Mouse (Mus musculus) liver, embryonic 16.5 days (tissue): ENCODE measurements at regions not wholly inside any gene's neighbourhood (a gene's known extent, or its start where the extent isn't known, plus 50 kb on each side); places are given as distances from the start of the nearest gene placed in this dataset.

Experiments
- ATAC-seq: fragments of 200-750 bp; cut with Nextera tagmentation; 2 replicates; pipeline ENCODE4 v1.8.0; 2017; ENCODE audit warnings: low read depth, mild to moderate bottlenecking, moderate number of reproducible peaks, moderate library complexity
- H3K27ac ChIP-seq: fragments of 300-500 bp; sonication (generic); 2 replicates; pipeline ENCODE4 v1.5.1; 2014; ENCODE audit warnings: mild to moderate bottlenecking, low read length
- H3K27me3 ChIP-seq: fragments of 300-500 bp; sonication (generic); 2 replicates; pipeline ENCODE4 v1.6.1; 2014; ENCODE audit warnings: low read depth, low read length, mixed read lengths; ENCODE audit not compliant: control insufficient read depth, insufficient read depth
- H3K36me3 ChIP-seq: fragments of 300-500 bp; sonication (generic); 2 replicates; pipeline ENCODE4 v1.6.1; 2014; ENCODE audit warnings: mild to moderate bottlenecking; ENCODE audit not compliant: control insufficient read depth, insufficient read depth
- H3K4me1 ChIP-seq: fragments of 300-500 bp; sonication (generic); 2 replicates; pipeline ENCODE4 v1.6.1; 2014; ENCODE audit warnings: low read depth, low read length, mixed read lengths; ENCODE audit not compliant: control insufficient read depth
- H3K4me2 ChIP-seq: fragments of 300-500 bp; sonication (generic); 2 replicates; pipeline ENCODE4 v1.6.1; 2014; ENCODE audit warnings: low read depth, low read length, mixed read lengths
- H3K4me3 ChIP-seq: fragments of 300-500 bp; sonication (generic); 2 replicates; pipeline ENCODE4 v1.5.1; 2014; ENCODE audit warnings: low read depth, mild to moderate bottlenecking, low read length
- H3K9ac ChIP-seq: fragments of 300-500 bp; sonication (generic); 2 replicates; pipeline ENCODE4 v1.6.1; 2014; ENCODE audit warnings: low read depth, low read length
- H3K9me3 ChIP-seq: fragments of 300-500 bp; sonication (generic); replicated peaks from 2 replicates; pipeline ENCODE4 v1.6.1; 2016; ENCODE audit warnings: low read length; ENCODE audit not compliant: control insufficient read depth
- WGBS: fragments of 180-500 bp; shearing (Covaris S2); extraction: QIAGEN DNeasy Blood & Tissue Kit; methylation state at CpG from one replicate; pipeline ENCODE4 v1.1.7; 2014; ENCODE audit not compliant: insufficient replicate concordance; 5-methylcytosine and 5-hydroxymethylcytosine counted together

DNA sequence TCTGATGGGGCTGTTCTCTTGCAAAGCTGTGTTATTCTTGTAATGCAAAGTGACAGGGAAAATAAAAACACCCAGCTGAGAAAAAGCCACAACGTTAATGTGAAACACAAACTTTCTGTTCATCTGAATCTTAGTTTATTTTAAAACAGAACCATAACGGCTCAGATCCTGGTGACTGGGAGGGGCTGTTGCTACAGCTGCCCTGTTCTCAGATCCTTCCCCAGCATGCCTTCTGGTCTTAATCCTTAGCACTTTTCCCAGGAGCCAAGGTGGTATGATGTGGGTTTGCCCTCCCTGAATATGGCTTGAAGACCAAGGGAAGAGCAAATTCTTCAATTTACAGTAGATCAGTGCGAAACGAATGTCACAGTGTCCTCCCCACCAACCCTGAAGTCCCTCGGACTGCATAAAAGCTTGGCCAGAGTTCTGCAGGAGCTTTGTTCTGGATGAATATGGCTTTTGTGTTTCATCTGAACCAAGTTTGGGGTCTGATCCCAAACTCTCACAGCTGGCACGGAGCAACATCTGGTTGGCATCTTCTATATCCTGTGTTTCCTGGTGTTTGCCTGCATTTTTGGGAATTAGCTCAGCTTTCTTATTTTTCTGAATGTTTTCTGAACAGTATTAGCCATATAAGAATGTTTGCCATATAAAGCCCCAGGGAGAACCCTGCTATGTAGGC is 686.9 kb downstream of the Dhx35 start:
- no peaks in the 10 kb centered on the region for H3K36me3 ChIP-seq
- H3K4me2 ChIP-seq = no peak overlapping the region
- no peak overlapping the region for H3K4me3 ChIP-seq
- no peak overlapping the region for H3K27ac ChIP-seq
- H3K4me1 ChIP-seq = no peaks in the 10 kb centered on the region
- ATAC-seq = no peak
- 65% methylated on average over 6 of the region's 6 CpGs for WGBS
- no peak overlapping the region for H3K9ac ChIP-seq
- H3K27me3 ChIP-seq = no peaks in the 10 kb centered on the region
- no peaks in the 10 kb centered on the region for H3K9me3 ChIP-seq

DNA sequence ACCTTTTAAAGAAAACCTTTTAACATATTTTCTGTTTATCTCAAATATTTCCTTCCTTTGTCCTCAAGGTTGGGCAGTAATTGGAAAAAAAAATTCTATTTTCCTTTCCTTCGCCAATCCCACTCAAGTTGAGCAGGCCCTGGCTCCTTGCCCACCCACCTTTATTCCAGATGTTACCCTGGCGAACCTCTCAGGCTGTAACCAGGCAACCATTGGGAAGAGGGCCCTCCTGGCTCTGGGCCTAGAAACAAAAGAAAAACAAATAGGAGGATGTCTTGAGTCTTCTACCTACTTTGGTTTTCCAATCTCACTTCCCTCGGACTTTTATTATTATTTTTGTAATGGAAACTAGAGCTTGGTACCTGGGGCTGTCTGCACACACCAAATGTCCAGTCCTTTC is 696.5 kb downstream of the Dhx35 start:
- no peak overlapping the region for H3K9ac ChIP-seq
- no peaks in the 10 kb centered on the region for H3K9me3 ChIP-seq
- no peak for ATAC-seq
- H3K27ac ChIP-seq = no peak overlapping the region
- 57% methylated on average over 3 of the region's 3 CpGs for WGBS
- no peaks in the 10 kb centered on the region for H3K27me3 ChIP-seq
- H3K36me3 ChIP-seq = no peaks in the 10 kb centered on the region
- H3K4me1 ChIP-seq = no peaks in the 10 kb centered on the region
- H3K4me2 ChIP-seq = no peak overlapping the region
- H3K4me3 ChIP-seq = no peak overlapping the region

GRCm38 (mm10) chr2:159498691-159499090 is 704.1 kb downstream of the Dhx35 start:
- Histone ChIP-seq H3K9ac (no peak overlapping the region), H3K4me1 (no peaks in the 10 kb centered on the region), H3K27me3 (no peaks in the 10 kb centered on the region), H3K27ac (no peak overlapping the region), H3K9me3 (no peaks in the 10 kb centered on the region), H3K36me3 (no peaks in the 10 kb centered on the region), H3K4me3 (no peak overlapping the region), H3K4me2 (no peak overlapping the region)
- WGBS = 44% methylated on average over 2 of the region's 2 CpGs
- ATAC-seq = no peak

DNA sequence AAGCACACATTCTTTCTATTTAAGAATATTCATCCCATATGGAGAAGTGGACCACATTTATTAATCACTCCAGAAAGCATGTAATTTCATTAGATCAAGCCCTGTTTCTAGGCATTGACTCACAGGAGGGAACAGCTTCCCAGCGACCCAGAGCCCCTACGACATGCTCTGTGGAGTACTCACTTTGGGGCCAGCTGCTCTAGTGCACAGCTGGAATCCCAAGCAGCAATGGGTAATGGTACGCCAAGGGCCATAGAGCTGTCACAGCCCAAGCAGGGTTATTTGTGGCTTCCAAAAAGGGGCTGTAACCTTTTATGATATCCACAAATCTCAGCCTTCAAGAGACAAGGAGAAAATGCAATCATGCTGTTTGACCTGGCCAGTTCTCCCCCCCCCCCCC is 706.4 kb downstream of the Dhx35 start:
- Histone ChIP-seq H3K27ac (no peak overlapping the region), H3K27me3 (no peaks in the 10 kb centered on the region), H3K36me3 (no peaks in the 10 kb centered on the region), H3K4me3 (no peak overlapping the region), H3K4me1 (no peaks in the 10 kb centered on the region), H3K9ac (no peak overlapping the region), H3K9me3 (no peaks in the 10 kb centered on the region), H3K4me2 (no peak overlapping the region)
- 51% methylated on average over 3 of the region's 3 CpGs for WGBS
- ATAC-seq = no peak

GRCm38 (mm10) chr2:159519066-159519465 is 724.5 kb downstream of the Dhx35 start:
- Histone ChIP-seq H3K4me1 (no peaks in the 10 kb centered on the region), H3K27ac (no peak overlapping the region), H3K27me3 (no peaks in the 10 kb centered on the region), H3K4me2 (no peak overlapping the region), H3K4me3 (no peak overlapping the region), H3K9ac (no peak overlapping the region), H3K9me3 (no peaks in the 10 kb centered on the region), H3K36me3 (no peaks in the 10 kb centered on the region)
- WGBS = 27% methylated on average over 4 of the region's 4 CpGs
- no peak for ATAC-seq

- Histone ChIP-seq H3K27ac (no peak overlapping the region), H3K4me3 (no peak overlapping the region), H3K9me3 (no peaks in the 10 kb centered on the region), H3K27me3 (no peaks in the 10 kb centered on the region), H3K4me2 (no peak overlapping the region), H3K4me1 (no peaks in the 10 kb centered on the region), H3K36me3 (no peaks in the 10 kb centered on the region), H3K9ac (no peak overlapping the region)
- 40% methylated on average over 2 of the region's 2 CpGs for whole genome bisulfite sequencing
- no peak for ATAC-seq
Measured at GRCm38 (mm10) chr2:159523739-159524138, 729.1 kb downstream of the Dhx35 start.

- no peak for ATAC-seq
- H3K9me3 ChIP-seq = no peaks in the 10 kb centered on the region
- no peaks in the 10 kb centered on the region for H3K4me1 ChIP-seq
- no peak overlapping the region for H3K4me2 ChIP-seq
- no peak overlapping the region for H3K9ac ChIP-seq
- no peak overlapping the region for H3K4me3 ChIP-seq
- no peaks in the 10 kb centered on the region for H3K27me3 ChIP-seq
- no peaks in the 10 kb centered on the region for H3K36me3 ChIP-seq
- no peak overlapping the region for H3K27ac ChIP-seq
- WGBS = 39% methylated on average over 2 of the region's 2 CpGs
Measured at GRCm38 (mm10) chr2:159534951-159535350, 740.3 kb downstream of the Dhx35 start.

DNA sequence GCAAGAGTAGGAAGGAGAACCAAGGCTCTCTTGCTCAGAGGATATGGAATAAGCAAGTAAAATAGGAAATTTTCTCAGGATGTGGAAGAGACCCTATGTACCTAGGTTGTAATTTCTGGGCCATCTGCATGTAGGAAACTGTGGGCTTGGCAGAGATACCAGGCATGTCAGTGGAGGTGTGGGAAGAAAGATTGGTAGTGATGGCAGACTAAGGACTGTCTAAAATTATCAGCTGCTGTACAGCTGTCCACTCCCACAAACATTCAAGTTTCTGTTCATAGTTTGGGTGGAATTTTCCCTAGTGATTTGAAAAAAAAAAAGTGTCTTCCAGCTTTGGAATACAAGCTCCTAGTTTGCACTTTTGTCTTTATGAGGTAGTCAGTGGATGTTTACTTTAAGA is 744.7 kb downstream of the Dhx35 start:
- no peaks in the 10 kb centered on the region for H3K36me3 ChIP-seq
- no peaks in the 10 kb centered on the region for H3K4me1 ChIP-seq
- no peak for ATAC-seq
- no peak overlapping the region for H3K4me3 ChIP-seq
- H3K9ac ChIP-seq = no peak overlapping the region
- H3K27ac ChIP-seq = no peak overlapping the region
- H3K4me2 ChIP-seq = no peak overlapping the region
- no peaks in the 10 kb centered on the region for H3K9me3 ChIP-seq
- no peaks in the 10 kb centered on the region for H3K27me3 ChIP-seq

GRCm38 (mm10) chr2:159557567-159557966 is 763.0 kb downstream of the Dhx35 start:
- Histone ChIP-seq H3K9ac (no peak overlapping the region), H3K4me3 (no peak overlapping the region), H3K27me3 (no peaks in the 10 kb centered on the region), H3K36me3 (no peaks in the 10 kb centered on the region), H3K9me3 (no peaks in the 10 kb centered on the region), H3K4me2 (no peak overlapping the region), H3K4me1 (no peaks in the 10 kb centered on the region), H3K27ac (no peak overlapping the region)
- 52% methylated on average over 3 of the region's 3 CpGs for WGBS
- ATAC-seq = no peak
